Mouse (Mus musculus) thymus, postnatal 25 days (tissue): ENCODE measurements around the gene Olfr1240.

ENCODE experiments used
- DNase-seq: peaks from one replicate; pipeline ENCODE4 v3.0.0; 2022

Gene Olfr1240

DNA sequence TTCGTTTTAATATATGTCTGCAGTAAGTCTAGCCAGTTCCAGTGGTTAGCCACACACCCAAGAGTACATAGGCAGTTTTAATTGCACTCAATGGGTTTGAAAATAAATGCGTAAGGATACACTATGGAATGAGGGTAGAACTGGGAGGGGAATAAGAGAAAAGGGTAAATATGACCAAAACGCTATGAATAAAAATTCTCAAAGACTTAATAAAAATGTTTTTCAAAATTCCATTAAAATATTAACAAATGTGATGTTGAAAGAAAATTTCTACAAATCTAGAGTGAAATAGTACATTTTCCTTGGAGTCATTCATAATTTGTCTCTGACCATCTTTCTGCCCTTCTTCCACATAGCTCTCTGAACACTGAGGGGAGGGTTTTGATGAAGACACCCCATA is at the start of gene Olfr1240:
TSS of gene Olfr1240 (minus strand) at position 101 of the 400 bp plus-strand sequence.
- DNase-seq: no peak

GRCm38 (mm10) chr2:89487026-89487425 is 44.2 kb upstream of the Olfr1240 start, which contains the start of gene Olfr1241:
Olfr1241 (minus strand) TSS chr2:89487126.
- no peak for DNase-seq

DNA sequence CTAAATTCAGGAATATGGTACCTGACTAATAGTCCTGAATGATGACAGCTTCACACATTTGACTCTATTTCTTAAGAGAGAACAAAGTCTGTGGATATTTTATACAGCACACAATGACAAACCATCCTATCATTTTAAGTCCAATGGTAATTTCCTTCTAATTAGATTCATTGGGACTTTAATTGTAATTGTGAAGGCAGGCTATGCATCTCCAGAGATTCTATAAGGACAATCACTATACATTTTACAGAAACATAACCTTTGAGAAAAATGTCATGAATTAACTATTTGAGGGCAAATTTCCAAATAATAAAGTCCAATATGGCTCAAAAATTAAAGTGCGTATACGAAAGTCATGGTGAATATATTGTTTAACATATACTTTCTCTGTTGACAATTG is 22.5 kb downstream of the Olfr1240 start, which contains the start of gene Olfr1239:
TSS of gene Olfr1239 (minus strand) at position 101 of the 400 bp plus-strand sequence.
- no peak for DNase-seq

- DNase-seq: no peak
Observed at GRCm38 (mm10) chr2:89414557-89414956, 28.2 kb downstream of the Olfr1240 start.

DNA sequence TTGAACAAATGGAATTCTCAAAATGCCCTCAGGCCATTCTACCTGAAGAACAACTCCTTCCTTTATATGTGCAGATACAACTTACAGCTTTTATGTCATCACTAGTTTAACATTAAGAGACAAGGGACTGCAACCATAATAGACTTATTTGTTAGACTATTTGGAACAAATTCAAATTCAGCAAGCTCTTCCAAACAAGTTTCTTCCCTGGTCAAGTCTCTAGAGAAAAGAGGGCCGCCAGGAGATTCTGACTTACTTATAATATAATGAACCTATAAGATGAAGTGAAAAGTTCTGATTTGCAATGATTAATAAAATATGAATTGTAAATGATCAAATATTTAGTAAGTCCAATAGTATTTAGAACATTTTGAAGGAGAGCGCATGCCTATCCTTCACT is 33.2 kb downstream of the Olfr1240 start, which contains the start of gene Olfr1238:
TSS of gene Olfr1238 (minus strand) at position 101 of the 400 bp plus-strand sequence.
- no peak for DNase-seq

DNA sequence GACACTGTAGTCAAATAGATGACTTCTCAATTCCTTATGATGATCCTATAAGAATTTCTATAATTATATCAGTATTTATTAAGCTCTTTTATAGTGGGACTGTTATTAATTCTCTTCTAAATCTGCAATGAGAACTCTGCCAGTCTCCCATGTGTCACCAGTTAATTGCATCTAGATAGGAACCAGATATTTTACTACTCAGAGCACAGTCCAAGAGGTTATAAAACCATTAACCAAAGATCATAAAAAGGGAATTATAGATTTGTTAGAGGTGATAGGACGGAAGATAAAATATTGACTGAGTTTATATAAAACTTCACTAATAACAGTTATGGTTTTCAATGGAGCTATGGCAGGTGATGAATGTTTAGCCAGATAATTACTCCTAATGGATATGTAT is 41.9 kb downstream of the Olfr1240 start:
- DNase-seq: no peak
